Mouse (Mus musculus) embryonic fibroblast, embryonic 13.5 days (primary cell): ENCODE results near the gene Madcam1.

Experiments used
- CTCF ChIP-seq: IDR thresholded peaks from 2 replicates; pipeline ENCODE4 v1.5.1; 2011; ENCODE audit warnings: mild to moderate bottlenecking, control low read depth, low read length, moderate library complexity, borderline replicate concordance; ENCODE audit not compliant: insufficient read depth
- POLR2A ChIP-seq: IDR thresholded peaks from 2 replicates; pipeline ENCODE4 v1.6.1; 2011; ENCODE audit warnings: low read depth, mild to moderate bottlenecking, control low read depth, low read length, moderate library complexity

DNA sequence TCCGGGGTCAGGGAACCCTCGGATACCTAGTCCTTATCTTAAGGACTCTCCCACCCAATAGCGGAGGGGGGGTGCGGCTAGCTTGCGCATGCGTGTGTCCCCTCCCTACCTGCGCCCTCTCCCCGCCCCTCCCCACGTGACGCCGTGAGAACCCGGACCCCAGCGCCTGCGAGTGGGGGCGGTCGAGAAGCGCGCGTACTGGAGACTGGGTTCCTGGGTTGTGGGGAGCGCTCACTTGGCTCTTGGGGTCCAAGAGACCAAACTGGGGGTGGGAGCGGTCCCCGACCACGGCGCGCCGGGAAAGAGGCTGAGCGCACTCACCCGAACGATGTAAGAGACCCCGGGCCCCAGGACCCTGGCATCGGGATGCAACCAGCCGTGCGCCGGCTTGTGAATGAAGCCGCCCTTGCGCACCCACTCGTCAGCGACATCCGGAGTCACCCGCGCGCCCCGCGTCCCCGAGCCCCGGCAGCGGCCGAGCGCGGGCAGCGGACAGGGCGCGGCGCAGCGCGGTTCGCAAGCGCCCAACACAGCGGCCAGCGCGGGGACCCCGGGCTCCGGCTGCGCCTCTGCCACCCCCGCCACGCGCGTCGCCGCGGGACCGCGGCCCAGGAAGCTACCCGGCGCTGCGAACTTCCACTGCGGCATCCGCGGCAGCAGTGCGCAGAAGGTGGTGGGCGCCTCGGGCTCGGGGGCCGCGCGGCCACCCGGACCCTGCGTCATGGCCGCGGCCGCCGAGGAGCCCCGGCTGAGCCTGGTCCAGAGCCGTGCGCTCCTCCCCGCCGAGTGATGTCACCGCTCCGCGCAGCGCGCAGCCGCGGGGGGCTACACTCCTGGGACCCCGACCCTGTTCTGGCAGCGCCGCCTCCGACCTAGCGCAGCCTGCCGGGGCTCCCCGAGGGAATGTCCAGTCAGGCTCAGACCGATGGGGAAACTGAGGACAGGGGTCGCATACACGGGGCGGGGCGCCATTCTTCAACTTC lies 26.9 kb upstream of the Madcam1 start, which contains the start of gene Shc2:
- TF ChIP-seq POLR2A = peak; percentile 61
- no peak for TF ChIP-seq CTCF
